Mouse (Mus musculus) hindbrain, embryonic 15.5 days (tissue): ENCODE measurements around the gene Otop2. TPM values are rescaled to one million over a fixed set of nuclear protein-coding genes. Genes with fewer than 3 reads are reported as not detected.

Experiments
- ATAC-seq: fragments of 200-750 bp; cut with Nextera tagmentation; 2 replicates; pipeline ENCODE4 v1.8.0; 2017; ENCODE audit warnings: low read depth, moderate number of reproducible peaks, moderate TSS enrichment; ENCODE audit not compliant: low FRiP score
- H3K27ac ChIP-seq: fragments of 300-500 bp; sonication (generic); replicated peaks from 2 replicates; pipeline ENCODE4 v1.5.1; 2015; ENCODE audit warnings: mild to moderate bottlenecking, inconsistent platforms
- H3K27me3 ChIP-seq: fragments of 300-500 bp; sonication (generic); 2 replicates; pipeline ENCODE4 v1.6.1; 2015; ENCODE audit warnings: control low read depth, inconsistent platforms
- H3K36me3 ChIP-seq: fragments of 300-500 bp; sonication (generic); 2 replicates; pipeline ENCODE4 v1.6.1; 2015; ENCODE audit warnings: control low read depth, inconsistent platforms
- H3K4me1 ChIP-seq: fragments of 300-500 bp; sonication (generic); replicated peaks from 2 replicates; pipeline ENCODE4 v1.6.1; 2015; ENCODE audit warnings: control low read depth, inconsistent platforms
- H3K4me2 ChIP-seq: fragments of 300-500 bp; sonication (generic); 2 replicates; pipeline ENCODE4 v1.6.1; 2015; ENCODE audit warnings: moderate library complexity, mild to moderate bottlenecking, inconsistent platforms
- H3K4me3 ChIP-seq: fragments of 300-500 bp; sonication (generic); 2 replicates; pipeline ENCODE4 v1.5.1; 2015; ENCODE audit warnings: mild to moderate bottlenecking, inconsistent platforms
- H3K9ac ChIP-seq: fragments of 300-500 bp; sonication (generic); 2 replicates; pipeline ENCODE4 v1.6.1; 2015; ENCODE audit warnings: inconsistent platforms
- H3K9me3 ChIP-seq: fragments of 300-500 bp; sonication (generic); 2 replicates; pipeline ENCODE4 v1.6.1; 2016; ENCODE audit warnings: control low read depth, inconsistent platforms
- WGBS: fragments of 180-500 bp; shearing (Covaris S2); methylation state at CpG from one replicate; pipeline ENCODE4 v1.1.7; 2015; 5-methylcytosine and 5-hydroxymethylcytosine counted together
- polyA plus RNA-seq: library from polyadenylated mRNA; unstranded; fragments of >200 nt; fragmentation: Nextera tagmentation; extraction: Ambion mirVana; gene quantifications from 2 replicates; pipeline ENCODE4 v1.2.1, GENCODE M21; 2015

The Otop2 gene
- polyA plus RNA-seq, 1 experiment from 2014 or later = 0.34 TPM

GRCm38 (mm10) chr11:115269330-115270066 is 37.5 kb upstream of the Otop2 start:
- ATAC-seq = no peak
- Histone ChIP-seq H3K4me3 (no peak overlapping the region), H3K9me3 (no peaks in the 10 kb centered on the region), H3K27ac (no peak overlapping the region), H3K4me2 (no peak overlapping the region), H3K9ac (no peak overlapping the region), H3K4me1 (peaks cover 29% of the 10 kb centered on the region), H3K27me3 (peaks cover 51% of the 10 kb centered on the region), H3K36me3 (peaks cover 10% of the 10 kb centered on the region; the same call in 1 of the 2 replicates)
- WGBS = 89% methylated on average over 26 of the region's 27 CpGs

GRCm38 (mm10) chr11:115270148-115270861 is 36.7 kb upstream of the Otop2 start:
- Histone ChIP-seq H3K9me3 (no peaks in the 10 kb centered on the region), H3K27ac (no peak overlapping the region), H3K4me2 (no peak overlapping the region), H3K4me3 (no peak overlapping the region), H3K9ac (no peak overlapping the region), H3K36me3 (peaks cover 10% of the 10 kb centered on the region; the same call in 1 of the 2 replicates), H3K4me1 (peaks cover 31% of the 10 kb centered on the region), H3K27me3 (peaks cover 45% of the 10 kb centered on the region)
- no peak for ATAC-seq
- WGBS = 29% methylated on average over 19 of the region's 19 CpGs

GRCm38 (mm10) chr11:115271052-115271451 is 35.9 kb upstream of the Otop2 start:
- no peaks in the 10 kb centered on the region for H3K9me3 ChIP-seq
- 85% methylated on average over 9 of the region's 9 CpGs for WGBS

GRCm38 (mm10) chr11:115271481-115271880 is 35.5 kb upstream of the Otop2 start:
- ATAC-seq = no peak
- peaks cover 33% of the 10 kb centered on the region for H3K27me3 ChIP-seq
- H3K4me1 ChIP-seq = peaks cover 31% of the 10 kb centered on the region
- WGBS = 69% methylated on average over 10 of the region's 10 CpGs
- H3K4me2 ChIP-seq = no peak overlapping the region
- H3K9ac ChIP-seq = no peak overlapping the region
- no peak overlapping the region for H3K27ac ChIP-seq
- no peaks in the 10 kb centered on the region for H3K9me3 ChIP-seq
- H3K36me3 ChIP-seq = peaks cover 10% of the 10 kb centered on the region; the same call in 1 of the 2 replicates
- H3K4me3 ChIP-seq = no peak overlapping the region

More at GRCm38 (mm10) chr11:115271052-115271451, 35.9 kb upstream of the Otop2 start:
- H3K9ac ChIP-seq = no peak overlapping the region
- no peak overlapping the region for H3K27ac ChIP-seq
- no peak for ATAC-seq
- H3K27me3 ChIP-seq = peaks cover 37% of the 10 kb centered on the region
- peaks cover 31% of the 10 kb centered on the region for H3K4me1 ChIP-seq
- no peak overlapping the region for H3K4me2 ChIP-seq
- no peak overlapping the region for H3K4me3 ChIP-seq
- peaks cover 10% of the 10 kb centered on the region; the same call in 1 of the 2 replicates for H3K36me3 ChIP-seq

- WGBS = 69% methylated on average over 10 of the region's 10 CpGs
- Histone ChIP-seq H3K4me2 (no peak overlapping the region), H3K9me3 (no peaks in the 10 kb centered on the region), H3K4me1 (peaks cover 27% of the 10 kb centered on the region), H3K4me3 (no peak overlapping the region), H3K27ac (no peak overlapping the region), H3K27me3 (peaks cover 18% of the 10 kb centered on the region), H3K9ac (no peak overlapping the region), H3K36me3 (peaks cover 10% of the 10 kb centered on the region; the same call in 1 of the 2 replicates)
- ATAC-seq = no peak
Observed at GRCm38 (mm10) chr11:115272894-115273498, 34.0 kb upstream of the Otop2 start.

- Histone ChIP-seq H3K9me3 (no peaks in the 10 kb centered on the region), H3K4me1 (peaks cover 28% of the 10 kb centered on the region), H3K27me3 (peaks cover 10% of the 10 kb centered on the region), H3K4me3 (no peak overlapping the region), H3K4me2 (no peak overlapping the region), H3K9ac (no peak overlapping the region), H3K36me3 (peaks cover 7% of the 10 kb centered on the region; the same call in 1 of the 2 replicates), H3K27ac (no peak overlapping the region)
- WGBS = 76% methylated on average over 7 of the region's 7 CpGs
- ATAC-seq = no peak
Observed at GRCm38 (mm10) chr11:115273735-115274134, 33.2 kb upstream of the Otop2 start.

- Histone ChIP-seq H3K9ac (no peak overlapping the region), H3K4me1 (peaks cover 28% of the 10 kb centered on the region), H3K4me2 (no peak overlapping the region), H3K9me3 (no peaks in the 10 kb centered on the region), H3K4me3 (no peak overlapping the region), H3K27me3 (peaks cover 6% of the 10 kb centered on the region; the same call in 1 of the 2 replicates), H3K36me3 (0 out of 2 replicates have a peak, but pooled peaks cover 3% of the 10 kb centered on the region), H3K27ac (no peak overlapping the region)
- ATAC-seq = no peak
- 87% methylated on average over 7 of the region's 7 CpGs for WGBS
Observed at GRCm38 (mm10) chr11:115274178-115274577, 32.8 kb upstream of the Otop2 start.

GRCm38 (mm10) chr11:115274771-115275170 is 32.2 kb upstream of the Otop2 start:
- 91% methylated on average over 6 of the region's 6 CpGs for WGBS
- ATAC-seq = no peak

GRCm38 (mm10) chr11:115275509-115275908 is 31.5 kb upstream of the Otop2 start:
- Histone ChIP-seq H3K36me3 (no peaks in the 10 kb centered on the region), H3K9me3 (no peaks in the 10 kb centered on the region), H3K4me2 (peak overlapping the region; percentile 90), H3K27ac (no peak overlapping the region), H3K27me3 (no peaks in the 10 kb centered on the region), H3K4me1 (peaks cover 24% of the 10 kb centered on the region), H3K9ac (peak overlapping the region; percentile 74; the same call in 1 of the 2 replicates), H3K4me3 (peak overlapping the region; percentile 64)
- ATAC-seq = no peak
- 89% methylated on average over 6 of the region's 6 CpGs for WGBS

More at GRCm38 (mm10) chr11:115274771-115275170, 32.2 kb upstream of the Otop2 start:
- no peak overlapping the region for H3K4me2 ChIP-seq
- H3K27me3 ChIP-seq = no peaks in the 10 kb centered on the region
- no peaks in the 10 kb centered on the region for H3K9me3 ChIP-seq
- no peak overlapping the region for H3K4me3 ChIP-seq
- H3K27ac ChIP-seq = no peak overlapping the region
- peaks cover 28% of the 10 kb centered on the region for H3K4me1 ChIP-seq
- no peaks in the 10 kb centered on the region for H3K36me3 ChIP-seq
- H3K9ac ChIP-seq = no peak overlapping the region

- no peak for ATAC-seq
- H3K36me3 ChIP-seq = no peaks in the 10 kb centered on the region
- H3K9ac ChIP-seq = peak overlapping the region; percentile 74
- 59% methylated on average over 3 of the region's 3 CpGs for WGBS
- peak overlapping the region; percentile 64 for H3K4me3 ChIP-seq
- H3K27ac ChIP-seq = peak overlapping the region; percentile 90; the same call in 1 of the 2 replicates
- no peaks in the 10 kb centered on the region for H3K9me3 ChIP-seq
- peak overlapping the region; percentile 90 for H3K4me2 ChIP-seq
- peaks cover 24% of the 10 kb centered on the region for H3K4me1 ChIP-seq
- no peaks in the 10 kb centered on the region for H3K27me3 ChIP-seq
Observed at GRCm38 (mm10) chr11:115275954-115276353, 31.0 kb upstream of the Otop2 start.

- WGBS = under 1% methylated on average over 42 of the region's 42 CpGs
- H3K9me3 ChIP-seq = no peaks in the 10 kb centered on the region
- peak within 1 kb of the TSS; percentile 90 for H3K4me2 ChIP-seq
- H3K27ac ChIP-seq = peak within 1 kb of the TSS; percentile 90
- ATAC-seq = peak; percentile 97
- H3K4me1 ChIP-seq = peaks cover 24% of the 10 kb centered on the region
- no peaks in the 10 kb centered on the region for H3K36me3 ChIP-seq
- H3K9ac ChIP-seq = peak within 1 kb of the TSS; percentile 74
- no peaks in the 10 kb centered on the region for H3K27me3 ChIP-seq
- peak within 1 kb of the TSS; percentile 64 for H3K4me3 ChIP-seq
Observed at GRCm38 (mm10) chr11:115276780-115277603, 30.0 kb upstream of the Otop2 start, which contains the start of gene Fdxr. Fdxr (minus strand) TSS chr11:115277050.
